Comparison of ENCODE assay signal across 36 mouse cellular contexts in genomic region chr5:98807953-98808352, GRCm38 (mm10). TPM values are rescaled to one million over a fixed set of nuclear protein-coding genes. Genes with fewer than 3 reads are reported as not detected.
DNase-seq lines count a peak whose midpoint lies in the region; ATAC-seq and TF ChIP-seq lines count a peak whose summit lies in the region.
"Had no signal": no experiment of that assay in that cellular context is flagged by ENCODE, and none has a peak within 500 bp of the region (broad histone marks: within the 10 kb centered on the region; RNA-seq: fewer than 3 reads in every experiment).

No protein-coding gene starts in this region.

- no peak overlapping the region for H3K9ac ChIP-seq in kidney, postnatal 0 days (ENCODE audit: low read depth, low read length)
- no peak overlapping the region for H3K9ac ChIP-seq in intestine, postnatal 0 days (ENCODE audit: low read depth, low read length)
- H3K9ac ChIP-seq: embryonic facial prominence, embryonic 13.5 days; intestine, embryonic 15.5 days; limb, embryonic 15.5 days; liver, embryonic 13.5 days had no signal

- no peaks in the 10 kb centered on the region for H3K9me3 ChIP-seq in kidney, postnatal 0 days (replicated peaks; ENCODE audit: low read length)
- H3K9me3 ChIP-seq in intestine, postnatal 0 days (ENCODE audit: control insufficient read depth) = no peaks in the 10 kb centered on the region
- H3K9me3 ChIP-seq: embryonic facial prominence, embryonic 13.5 days; intestine, embryonic 15.5 days; limb, embryonic 15.5 days had no signal

- no peaks in the 10 kb centered on the region for H3K4me1 ChIP-seq in kidney, postnatal 0 days (replicated peaks; ENCODE audit: insufficient read depth, low read length)
- no peaks in the 10 kb centered on the region for H3K4me1 ChIP-seq in intestine, postnatal 0 days (replicated peaks; ENCODE audit: control insufficient read depth, insufficient read depth, low read length)
- H3K4me1 ChIP-seq: embryonic facial prominence, embryonic 13.5 days; forebrain, embryonic 10.5 days; hindbrain, embryonic 10.5 days; intestine, embryonic 15.5 days; limb, embryonic 15.5 days; liver, embryonic 13.5 days had no signal

- H3K27ac ChIP-seq in kidney, postnatal 0 days = no peak overlapping the region
- H3K27ac ChIP-seq in intestine, postnatal 0 days (ENCODE audit: low read depth, low read length) = no peak overlapping the region
- H3K27ac ChIP-seq: embryonic facial prominence, embryonic 13.5 days; forebrain, embryonic 10.5 days; gastrocnemius, adult 2 months; hindbrain, embryonic 10.5 days; hindbrain, postnatal 0 days; intestine, embryonic 15.5 days; layer of hippocampus, adult 2 months; limb, embryonic 15.5 days; liver, embryonic 13.5 days; stomach, postnatal 0 days had no signal

- TF ChIP-seq CTCF in kidney, postnatal 0 days (IDR thresholded peaks at IDR 0.05; ENCODE audit: low read depth) = no peak
- TF ChIP-seq CTCF in intestine, postnatal 0 days (IDR thresholded peaks at IDR 0.05; ENCODE audit: low read depth) = no peak

- H3K27me3 ChIP-seq in kidney, postnatal 0 days (ENCODE audit: insufficient read depth, low read length) = no peaks in the 10 kb centered on the region
- H3K27me3 ChIP-seq in intestine, postnatal 0 days (replicated peaks; ENCODE audit: control insufficient read depth, insufficient read depth, low read length) = no peaks in the 10 kb centered on the region
- H3K27me3 ChIP-seq: CH12.LX; embryonic facial prominence, embryonic 13.5 days; intestine, embryonic 15.5 days; limb, embryonic 15.5 days; liver, embryonic 13.5 days had no signal

- peak; percentile 29 for DNase-seq in embryo, embryonic 10 days (ENCODE audit: low spot score)
- no peak for DNase-seq in embryo, embryonic 11 days
- peak; percentile 1 to 24 for DNase-seq in kidney, adult 8-10 months
- DNase-seq in kidney, adult 18-20 months = no peak
- DNase-seq in kidney, postnatal 0 days (ENCODE audit: low spot score) = peak; percentile 66
- DNase-seq in retina, embryonic 14.5 days (ENCODE audit: low spot score) = peak; percentile 9
- no peak for DNase-seq in cerebellum, postnatal 25 days
- DNase-seq: adrenal gland, adult 2 months; adrenal gland, postnatal 36 days; cerebellum, adult 18-20 months; cerebellum, postnatal 10 days; gastrocnemius, adult 2 months; gastrocnemius, postnatal 36 days; heart, postnatal 14 days; left cerebral cortex, postnatal 4 days; liver, embryonic 13.5 days; lung, adult 18-20 months; lung, postnatal 4 days; midbrain, embryonic 14.5 days; right cerebral cortex, postnatal 4 days; thymus, adult 18-20 months; thymus, postnatal 25 days had no signal

- no peak overlapping the region for H3K4me3 ChIP-seq in kidney, postnatal 0 days (replicated peaks; ENCODE audit: low read depth, low read length)
- no peak overlapping the region for H3K4me3 ChIP-seq in intestine, postnatal 0 days (ENCODE audit: low read depth, low read length)
- H3K4me3 ChIP-seq: embryonic facial prominence, embryonic 13.5 days; forebrain, embryonic 10.5 days; gastrocnemius, adult 2 months; hindbrain, embryonic 10.5 days; intestine, embryonic 15.5 days; layer of hippocampus, adult 2 months; limb, embryonic 15.5 days; liver, embryonic 13.5 days had no signal

- H3K4me2 ChIP-seq in kidney, postnatal 0 days (ENCODE audit: low read length) = no peak overlapping the region
- H3K4me2 ChIP-seq in intestine, postnatal 0 days (replicated peaks; ENCODE audit: low read depth) = no peak overlapping the region
- H3K4me2 ChIP-seq: embryonic facial prominence, embryonic 13.5 days; intestine, embryonic 15.5 days; limb, embryonic 15.5 days; liver, embryonic 13.5 days had no signal

- 17% methylated on average over 9 of the region's 9 CpGs for WGBS in kidney, postnatal 0 days
- 33% methylated on average over 9 of the region's 9 CpGs for WGBS in intestine, postnatal 0 days

- ATAC-seq in kidney, postnatal 0 days (replicated peaks; ENCODE audit: low FRiP score, low read depth) = 0 out of 2 replicates have a peak, but pooled peaks have one; percentile 33
- no peak for ATAC-seq in intestine, postnatal 0 days
- ATAC-seq: activated CD4-positive, CD25-positive, alpha-beta regulatory T cell, adult 4 months; forebrain, embryonic 16.5 days; hindbrain, postnatal 0 days; intestine, embryonic 15.5 days; lung, postnatal 0 days had no signal

- H3K36me3 ChIP-seq in kidney, postnatal 0 days (ENCODE audit: insufficient read depth, low read length) = no peaks in the 10 kb centered on the region
- H3K36me3 ChIP-seq in intestine, postnatal 0 days (ENCODE audit: control insufficient read depth, insufficient read depth) = no peaks in the 10 kb centered on the region
- H3K36me3 ChIP-seq: embryonic facial prominence, embryonic 13.5 days; forebrain, embryonic 10.5 days; hindbrain, embryonic 10.5 days; intestine, embryonic 15.5 days; limb, embryonic 15.5 days; liver, embryonic 13.5 days had no signal

RNA-seq across cellular contexts. Expression of gene Bmp3, which starts 46.3 kb away (rescaled TPM):
- 8.4 and 8.5 TPM in 2 replicates for polyA plus RNA-seq in kidney, postnatal 0 days (2015; fragmentation: Nextera tagmentation; extraction: Ambion mirVana)
- 3.2 and 3.6 TPM in 2 replicates for polyA plus RNA-seq in intestine, postnatal 0 days (2015; fragmentation: Nextera tagmentation; extraction: Ambion mirVana)
- polyA plus RNA-seq: activated CD4-positive, CD25-positive, alpha-beta regulatory T cell, adult 4 months; C2C12 had no signal

Comparison
In these comparisons a context has a peak if more than half of its experiments do, and no peak if none do; other contexts are left out.
1. DNase-seq: peak in embryo, embryonic 10 days (single experiment), kidney, adult 8-10 months (2 of 2), kidney, postnatal 0 days (single experiment) and retina, embryonic 14.5 days (single experiment); none in embryo, embryonic 11 days (single experiment), kidney, adult 18-20 months (single experiment) and cerebellum, postnatal 25 days (0 of 2).